Mouse (Mus musculus) G1E (cell line): ENCODE data around the gene Wwox. TPM values are rescaled to one million over a fixed set of nuclear protein-coding genes. Genes with fewer than 3 reads are reported as not detected.
"Not testable (repeated sequence)": the region's sequence is repeated elsewhere in the genome, so short reads cannot be mapped to it uniquely, and the experiment has no call there.

ENCODE experiments used
- ATAC-seq: 2 replicates; pipeline ENCODE4 v1.8.0; 2016; ENCODE audit warnings: mild to moderate bottlenecking; ENCODE audit not compliant: insufficient number of reproducible peaks, poor library complexity, low FRiP score, severe bottlenecking; ENCODE audit errors: extremely low read depth
- DNase-seq: peaks from one replicate; pipeline ENCODE4 v3.0.0; 2012; ENCODE audit warnings: low spot score
- H3K27me3 ChIP-seq: 2 replicates; pipeline ENCODE4 v1.6.1; 2012; ENCODE audit warnings: mild to moderate bottlenecking, low read length, inconsistent platforms; ENCODE audit not compliant: insufficient read depth
- H3K36me3 ChIP-seq: replicated peaks from 2 replicates; pipeline ENCODE3; 2012; ENCODE audit warnings: mild to moderate bottlenecking, inconsistent platforms
- H3K4me1 ChIP-seq: 2 replicates; pipeline ENCODE4 v1.6.1; 2012; ENCODE audit warnings: low read depth, low read length, inconsistent platforms, mixed read lengths; ENCODE audit not compliant: insufficient read depth
- H3K4me3 ChIP-seq: 2 replicates; pipeline ENCODE4 v1.5.1; 2012; ENCODE audit warnings: low read depth, mild to moderate bottlenecking, inconsistent platforms, low read length, moderate library complexity, mixed read lengths
- H3K9me3 ChIP-seq: replicated peaks from 2 replicates; pipeline ENCODE4 v1.6.1; 2012; ENCODE audit warnings: inconsistent platforms
- CTCF ChIP-seq: IDR thresholded peaks from 2 replicates; pipeline ENCODE4 v1.5.1; 2012; ENCODE audit warnings: low read depth, low read length, inconsistent platforms, mixed read lengths
- GATA1 ChIP-seq: IDR thresholded peaks from 2 replicates; pipeline ENCODE4 v1.6.1; 2012; ENCODE audit warnings: borderline replicate concordance, low read length, inconsistent platforms, mixed read lengths
- GATA2 ChIP-seq: IDR thresholded peaks from 2 replicates; pipeline ENCODE4 v1.6.1; 2012; ENCODE audit warnings: low read depth, low read length, inconsistent platforms, borderline replicate concordance
- POLR2AphosphoS5 ChIP-seq: IDR thresholded peaks from 2 replicates; pipeline ENCODE4 v1.6.1; 2012; ENCODE audit warnings: low read depth, low read length, inconsistent platforms; ENCODE audit not compliant: insufficient replicate concordance
- TAL1 ChIP-seq: conservative IDR thresholded peaks from 2 replicates; pipeline ENCODE4 v1.6.1; 2012; ENCODE audit warnings: low read depth, low read length, inconsistent platforms, mixed read lengths
- polyA plus RNA-seq: library from polyadenylated mRNA; stranded (reverse); fragments of >175 nt; gene quantifications from 2 replicates; pipeline ENCODE4 v1.2.3, GENCODE M21; 2012
- total RNA-seq, 2 experiments: library from RNA; stranded (forward) in 1 of 2; stranded (reverse) in 1 of 2; fragments of 200-1000 nt in 1 of 2; fragments of >200 nt in 1 of 2; fragmentation: Nextera tagmentation in 1 of 2; gene quantifications; 2 replicates each; pipeline ENCODE4 v1.2.3; 2014 to 2017

Wwox gene
- total and polyA plus RNA-seq, 3 experiments: 5.8 to 33.9 (median 7.2) TPM

DNA sequence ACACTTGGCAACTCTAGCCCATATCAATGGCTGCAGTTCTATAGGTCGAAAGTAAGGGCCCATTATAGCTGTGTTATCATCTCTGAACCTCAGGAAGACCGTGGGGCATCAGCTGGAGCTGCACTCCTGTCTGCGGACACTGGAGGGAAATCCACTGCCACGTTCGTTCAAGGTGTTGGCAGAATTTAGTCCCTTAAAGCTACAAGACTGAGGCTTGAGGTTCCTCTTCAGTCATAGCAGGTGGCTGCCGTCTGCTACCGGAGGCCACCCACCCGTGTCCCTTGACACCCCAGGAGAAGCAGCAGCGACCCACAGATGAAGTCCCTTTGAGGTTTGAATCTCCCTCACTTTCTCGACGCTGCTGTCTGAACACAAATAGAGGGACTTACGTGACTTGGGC, 376.9 kb downstream of the Wwox start:
- H3K4me3 ChIP-seq: no peak overlapping the region
- ATAC-seq (no peak), DNase-seq (no peak)
- TF ChIP-seq TAL1: no peak
- TF ChIP-seq CTCF: no peak
- no peak for TF ChIP-seq GATA1
- no peak for TF ChIP-seq POLR2AphosphoS5
- TF ChIP-seq GATA2: no peak
- H3K36me3 ChIP-seq: no peaks in the 10 kb centered on the region
- no peaks in the 10 kb centered on the region for H3K27me3 ChIP-seq
- H3K4me1 ChIP-seq: no peaks in the 10 kb centered on the region
- peaks cover 74% of the 10 kb centered on the region for H3K9me3 ChIP-seq

GRCm38 (mm10) chr8:114816949-114817348, 377.5 kb downstream of the Wwox start:
- TF ChIP-seq GATA2 (no peak), GATA1 (no peak), CTCF (no peak), POLR2AphosphoS5 (no peak), TAL1 (no peak)
- no peak for DNase-seq
- ATAC-seq: no peak
- Histone ChIP-seq H3K36me3 (no peaks in the 10 kb centered on the region), H3K4me3 (no peak overlapping the region), H3K9me3 (peaks cover 73% of the 10 kb centered on the region), H3K4me1 (no peaks in the 10 kb centered on the region), H3K27me3 (no peaks in the 10 kb centered on the region)

DNA sequence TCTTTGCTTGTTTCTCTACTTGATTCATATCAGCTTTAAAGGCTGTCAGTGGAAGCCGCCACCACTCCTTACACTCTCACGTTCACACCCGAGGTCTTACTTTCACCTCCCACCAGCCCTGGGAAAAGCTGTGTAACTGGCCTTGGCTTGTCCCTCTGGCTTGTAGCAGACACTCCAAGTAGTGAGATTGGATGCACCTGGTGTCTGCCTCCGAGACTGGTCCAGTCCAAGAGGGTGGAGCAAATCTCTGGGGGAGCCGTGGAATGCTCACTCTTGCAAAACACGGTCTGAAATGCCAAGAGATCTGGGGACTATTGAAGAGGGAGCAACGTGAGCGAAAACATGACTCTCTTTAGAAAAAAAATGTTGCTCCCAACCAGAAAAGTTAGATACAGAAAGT, 382.1 kb downstream of the Wwox start:
- Histone ChIP-seq H3K36me3 (no peaks in the 10 kb centered on the region), H3K4me3 (no peak overlapping the region), H3K9me3 (peaks cover 77% of the 10 kb centered on the region), H3K27me3 (no peaks in the 10 kb centered on the region), H3K4me1 (no peaks in the 10 kb centered on the region)
- ATAC-seq (no peak), DNase-seq (no peak)
- TF ChIP-seq GATA1: no peak
- no peak for TF ChIP-seq TAL1
- TF ChIP-seq GATA2: no peak

DNA sequence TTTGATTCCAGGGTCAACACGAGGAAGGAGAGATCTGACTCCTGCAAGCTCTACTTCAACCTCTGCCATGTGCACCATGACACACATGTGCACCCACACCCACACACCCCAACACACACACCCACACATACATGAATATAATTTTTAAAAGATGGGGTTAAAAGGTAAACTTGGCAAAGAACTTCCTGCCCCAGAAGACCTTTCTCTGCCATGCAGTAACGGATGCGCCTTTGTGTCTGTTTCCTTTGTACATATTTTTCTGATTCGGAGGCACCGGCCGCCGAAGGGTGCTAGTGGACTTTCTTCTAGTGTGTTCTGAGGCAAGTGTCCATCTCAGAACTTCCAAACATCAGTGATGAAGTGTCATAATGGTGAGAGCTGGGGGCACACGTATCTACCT, 386.0 kb downstream of the Wwox start:
- TF ChIP-seq POLR2AphosphoS5 (no peak), CTCF (no peak), TAL1 (no peak), GATA1 (no peak), GATA2 (no peak)
- Histone ChIP-seq H3K4me1 (no peaks in the 10 kb centered on the region), H3K9me3 (peaks cover 70% of the 10 kb centered on the region), H3K36me3 (no peaks in the 10 kb centered on the region), H3K4me3 (no peak overlapping the region), H3K27me3 (no peaks in the 10 kb centered on the region)
- DNase-seq (no peak), ATAC-seq (no peak)

- ATAC-seq (no peak), DNase-seq (no peak)
- H3K9me3 ChIP-seq: peaks cover 72% of the 10 kb centered on the region
- no peaks in the 10 kb centered on the region for H3K27me3 ChIP-seq
- H3K4me3 ChIP-seq: no peak overlapping the region
- no peaks in the 10 kb centered on the region for H3K36me3 ChIP-seq
- H3K4me1 ChIP-seq: no peaks in the 10 kb centered on the region
- TF ChIP-seq GATA1 (no peak), TAL1 (no peak), GATA2 (no peak), CTCF (no peak), POLR2AphosphoS5 (no peak)
Measured at GRCm38 (mm10) chr8:114826991-114827390, 387.5 kb downstream of the Wwox start.

GRCm38 (mm10) chr8:114827810-114828209, 388.4 kb downstream of the Wwox start:
- DNase-seq, ATAC-seq, H3K4me3 ChIP-seq, H3K4me1 ChIP-seq, H3K27me3 ChIP-seq, H3K36me3 ChIP-seq: not testable (repeated sequence)
- peaks cover 74% of the 10 kb centered on the region for H3K9me3 ChIP-seq

- no peak for DNase-seq
- Histone ChIP-seq H3K4me1 (no peaks in the 10 kb centered on the region), H3K9me3 (peaks cover 80% of the 10 kb centered on the region), H3K4me3 (no peak overlapping the region), H3K27me3 (no peaks in the 10 kb centered on the region), H3K36me3 (no peaks in the 10 kb centered on the region)
- TF ChIP-seq GATA2: no peak
- TF ChIP-seq CTCF: no peak
- TF ChIP-seq TAL1: no peak
- no peak for TF ChIP-seq POLR2AphosphoS5
- no peak for TF ChIP-seq GATA1
- ATAC-seq: no peak
Measured at GRCm38 (mm10) chr8:114831595-114831994, 392.1 kb downstream of the Wwox start.
